Mouse (Mus musculus) thymus, adult 2 months (tissue): Measurements from ENCODE around the gene Tmem260.

Source experiments
- CTCF ChIP-seq: fragments of 200-500 bp; IDR thresholded peaks from 2 replicates; pipeline ENCODE4 v1.5.1; 2012; ENCODE audit warnings: mild to moderate bottlenecking, control low read depth, low read length, moderate library complexity, borderline replicate concordance; ENCODE audit not compliant: control insufficient read depth, poor library complexity, insufficient read depth; ENCODE audit errors: extremely low read depth
- POLR2A ChIP-seq: fragments of 200-500 bp; IDR thresholded peaks from 2 replicates; pipeline ENCODE4 v1.6.1; 2012; ENCODE audit warnings: mild to moderate bottlenecking, low read length, control low read depth, moderate library complexity; ENCODE audit not compliant: control insufficient read depth, poor library complexity, insufficient read depth; ENCODE audit errors: extremely low read depth

DNA sequence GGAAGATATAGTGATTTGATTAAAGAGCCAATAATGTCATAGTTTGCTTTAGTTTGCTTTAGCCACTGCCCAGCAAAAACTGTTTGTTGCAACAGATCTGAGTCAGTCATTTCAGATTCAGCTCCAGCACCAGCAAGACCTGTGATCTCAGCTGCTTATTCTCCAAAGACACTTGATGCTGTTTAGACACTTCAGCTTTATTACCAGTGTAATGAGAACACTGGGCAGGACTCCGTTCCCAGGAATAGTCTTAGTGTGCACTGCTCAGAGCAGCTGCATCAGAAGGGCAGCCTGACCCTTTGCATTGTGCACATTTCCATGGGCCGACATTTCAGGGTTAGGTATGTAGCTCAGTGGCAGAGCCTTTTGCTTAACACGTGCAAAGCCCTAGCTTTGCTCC is 28.9 kb upstream of the Tmem260 start:
- no peak for TF ChIP-seq CTCF
- TF ChIP-seq POLR2A: no peak
